Mouse (Mus musculus): ENCODE results near the gene Bmpr1a. TPM values are rescaled to one million over a fixed set of nuclear protein-coding genes. Genes with fewer than 3 reads are reported as not detected.

Bmpr1a gene
- total RNA-seq (2023; ENCODE audit: inconsistent age) = 0.09 to 0.35 TPM (median 0.28 TPM) in 4 replicates

DNA sequence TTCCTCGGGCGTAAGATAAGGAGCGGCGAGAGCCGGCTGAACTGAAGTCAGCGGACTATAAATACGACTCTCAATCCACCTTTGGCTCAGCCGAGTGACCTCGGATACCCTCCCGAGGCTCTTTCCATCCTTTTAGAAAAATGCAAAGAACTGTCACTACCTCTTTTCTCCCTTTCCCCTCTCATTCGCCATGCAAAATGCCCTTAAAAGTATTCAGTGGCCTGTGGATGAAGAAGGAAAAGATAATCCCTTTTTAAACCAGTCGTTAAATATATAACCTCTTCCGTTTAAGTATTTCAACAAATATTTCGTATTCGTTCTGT is at the start of gene Bmpr1a:
TSS of gene Bmpr1a (minus strand) at position 17 of the 323 bp plus-strand sequence.

DNA sequence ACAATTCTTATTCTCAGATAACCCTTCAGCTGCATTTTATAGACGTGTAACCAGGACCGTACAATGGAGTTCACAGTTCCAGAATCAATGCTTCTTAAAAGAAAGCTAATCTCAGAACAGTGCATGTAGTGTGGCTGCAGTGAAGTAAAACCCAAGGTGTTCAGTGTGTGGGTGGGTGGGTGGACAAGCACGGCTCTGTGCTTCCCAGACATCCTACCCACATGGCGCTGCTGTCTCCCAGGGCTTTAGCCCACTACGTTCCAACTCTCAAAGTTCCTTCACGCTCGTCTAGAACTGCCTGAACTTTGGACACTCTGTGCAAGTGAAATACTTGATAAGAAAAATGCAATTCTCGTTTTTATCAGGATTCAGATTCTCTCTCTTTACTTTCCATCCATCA is 19.6 kb upstream of the Bmpr1a start, which contains the start of gene 9230112D13Rik:
TSS of gene 9230112D13Rik (minus strand) at position 101 of the 400 bp plus-strand sequence.

GRCm38 (mm10) chr14:34375415-34375904 is 127.7 kb downstream of the Bmpr1a start, which contains the start of gene Mmrn2:
Gene Mmrn2, plus strand, starts transcription at chr14:34375465.

GRCm38 (mm10) chr14:34374577-34374976 is 128.6 kb downstream of the Bmpr1a start, which contains the start of gene Sncg:
Gene Sncg, minus strand, starts transcription at chr14:34374789.

Other genes with a start within 250 kb of the Bmpr1a start
- gene Shld2, start 192.8 kb downstream of the Bmpr1a start, total RNA-seq (2023; ENCODE audit: inconsistent age) = 25.1 to 28.2 TPM (median 27.0 TPM) in 4 replicates
- 99.8 to 132 TPM (median 115 TPM) in 4 replicates for gene Glud1, start 192.6 kb downstream of the Bmpr1a start, total RNA-seq (2023; ENCODE audit: inconsistent age)
- gene Fam25c, start 147.9 kb downstream of the Bmpr1a start, total RNA-seq (2023; ENCODE audit: inconsistent age) = not detected in 4 replicates
- gene Sncg, start 128.6 kb downstream of the Bmpr1a start, total RNA-seq (2023; ENCODE audit: inconsistent age) = not detected in 4 replicates
- not detected in 4 replicates for gene Mmrn2, start 127.9 kb downstream of the Bmpr1a start, total RNA-seq (2023; ENCODE audit: inconsistent age)
- not detected in 4 replicates for gene 9230112D13Rik, start 19.5 kb upstream of the Bmpr1a start, total RNA-seq (2023; ENCODE audit: inconsistent age)
- not detected in 4 replicates for gene Ldb3, start 85.3 kb upstream of the Bmpr1a start, total RNA-seq (2023; ENCODE audit: inconsistent age)
- gene Opn4, start 96.8 kb upstream of the Bmpr1a start, total RNA-seq (2023; ENCODE audit: inconsistent age) = not detected in 4 replicates
- gene Wapl, start 170.6 kb upstream of the Bmpr1a start, total RNA-seq (2023; ENCODE audit: inconsistent age) = 59.1 to 67.2 TPM (median 62.7 TPM) in 4 replicates